Mouse (Mus musculus) T-cell, adult 2 months (primary cell): ENCODE measurements around the gene Fam71f1.
A peak's percentile ranks its signal among the peaks of the same experiment; 100 is the strongest.

Experiments
- DNase-seq: peaks from one replicate; pipeline ENCODE4 v3.0.0; 2022; ENCODE audit warnings: low spot score

Gene Fam71f1

DNA sequence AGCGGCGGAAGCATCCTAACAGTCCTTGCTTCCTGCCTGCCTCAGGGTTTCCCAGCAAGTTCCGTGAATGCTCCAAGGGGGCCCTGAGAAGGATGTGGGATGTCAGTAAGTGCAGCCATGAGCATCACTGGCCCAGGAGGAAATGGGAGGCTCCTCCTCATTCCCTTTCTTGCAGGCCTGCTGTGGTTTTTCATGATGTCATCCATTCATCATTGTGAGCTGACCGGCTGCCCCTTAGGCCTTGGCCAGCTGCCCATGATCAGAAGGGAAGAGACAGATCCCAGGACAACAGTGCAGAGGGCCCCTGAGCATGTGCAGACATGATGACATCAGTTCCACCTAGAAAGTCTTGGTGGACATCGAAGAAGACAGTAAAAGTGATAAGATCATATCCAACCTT, at the start of gene Fam71f1:
Gene Fam71f1, plus strand, starts transcription at position 262 of the 400 bp plus-strand sequence.
- DNase-seq = no peak

DNA sequence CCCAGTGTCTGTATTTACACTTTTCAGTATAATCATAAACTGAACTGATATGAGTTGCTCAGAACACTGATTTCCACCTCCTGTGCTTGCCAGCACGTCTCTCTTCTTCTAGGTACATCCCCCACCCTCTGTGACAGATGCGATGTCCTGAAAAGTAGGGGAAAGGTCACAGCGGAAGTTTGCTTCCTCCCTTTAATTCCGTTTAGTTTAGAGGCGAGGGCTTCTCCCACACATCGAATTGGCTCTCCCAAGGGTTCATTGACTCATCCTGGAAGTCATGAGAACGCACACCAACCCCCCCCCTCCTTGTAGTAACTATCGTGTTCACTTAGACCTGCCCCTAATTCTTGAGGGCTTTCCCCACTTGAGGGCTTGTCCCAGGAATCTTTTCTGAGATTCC, 48.0 kb upstream of the Fam71f1 start:
- DNase-seq = peak; percentile 64

DNA sequence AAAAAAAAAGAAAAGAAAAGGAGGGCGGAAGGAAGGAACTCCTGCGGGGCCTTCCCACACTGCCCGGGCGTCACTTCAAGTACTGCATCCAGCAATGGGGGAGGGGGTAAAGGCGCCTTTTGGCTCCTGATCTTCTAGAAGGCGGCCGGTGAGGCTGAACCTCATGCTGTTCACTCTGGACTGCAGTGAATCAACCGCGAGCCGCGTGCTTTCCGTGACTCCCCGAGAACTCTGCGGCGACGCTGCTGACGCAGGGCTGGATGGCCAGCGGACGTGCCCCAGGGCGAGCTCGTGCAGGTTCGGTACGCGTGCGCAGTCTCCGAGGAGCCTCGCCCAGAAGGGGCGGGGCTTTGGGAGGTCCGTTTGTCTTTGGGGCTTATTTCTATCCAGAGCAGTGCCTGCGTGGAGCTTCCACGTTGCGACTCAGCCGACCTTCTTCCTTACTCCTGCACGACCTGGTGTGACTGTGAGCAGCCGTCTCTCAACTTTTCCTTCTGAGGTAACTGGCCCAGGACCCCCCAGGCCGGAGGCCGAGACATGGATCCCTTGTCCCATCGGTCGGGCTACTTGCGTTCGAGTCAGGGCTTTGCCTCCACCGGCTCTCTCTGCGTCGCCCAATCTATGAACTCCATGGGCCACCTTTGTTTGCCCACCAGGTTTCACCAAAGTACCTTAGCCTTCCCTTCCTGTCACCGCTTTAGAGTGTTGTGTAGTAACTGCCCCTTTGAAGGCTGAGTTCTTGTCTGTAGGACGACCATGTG, 46.4 kb upstream of the Fam71f1 start, which contains the start of gene Hilpda:
Gene Hilpda, plus strand, starts transcription at position 177 of the 761 bp plus-strand sequence.
- peak; percentile 95 for DNase-seq

DNA sequence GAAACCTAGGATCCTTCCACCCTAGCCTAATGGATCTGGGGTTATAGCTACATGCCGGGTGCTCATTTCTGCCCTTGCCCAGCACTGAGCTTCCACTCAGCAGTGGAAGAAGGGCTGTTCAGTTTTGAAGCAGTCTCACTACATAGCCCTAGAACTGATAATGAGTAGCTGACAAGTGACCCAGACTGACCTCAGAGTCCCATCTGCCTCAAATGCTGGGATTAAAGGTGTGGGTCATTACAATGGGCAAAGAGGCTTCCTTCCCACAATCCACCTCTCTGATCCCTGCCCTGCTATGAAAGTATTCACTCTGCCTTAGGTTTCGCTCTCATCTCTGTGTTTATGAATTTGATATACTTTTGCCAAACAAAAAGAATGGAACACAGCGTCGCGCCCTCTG, 42.2 kb upstream of the Fam71f1 start:
- no peak for DNase-seq

DNA sequence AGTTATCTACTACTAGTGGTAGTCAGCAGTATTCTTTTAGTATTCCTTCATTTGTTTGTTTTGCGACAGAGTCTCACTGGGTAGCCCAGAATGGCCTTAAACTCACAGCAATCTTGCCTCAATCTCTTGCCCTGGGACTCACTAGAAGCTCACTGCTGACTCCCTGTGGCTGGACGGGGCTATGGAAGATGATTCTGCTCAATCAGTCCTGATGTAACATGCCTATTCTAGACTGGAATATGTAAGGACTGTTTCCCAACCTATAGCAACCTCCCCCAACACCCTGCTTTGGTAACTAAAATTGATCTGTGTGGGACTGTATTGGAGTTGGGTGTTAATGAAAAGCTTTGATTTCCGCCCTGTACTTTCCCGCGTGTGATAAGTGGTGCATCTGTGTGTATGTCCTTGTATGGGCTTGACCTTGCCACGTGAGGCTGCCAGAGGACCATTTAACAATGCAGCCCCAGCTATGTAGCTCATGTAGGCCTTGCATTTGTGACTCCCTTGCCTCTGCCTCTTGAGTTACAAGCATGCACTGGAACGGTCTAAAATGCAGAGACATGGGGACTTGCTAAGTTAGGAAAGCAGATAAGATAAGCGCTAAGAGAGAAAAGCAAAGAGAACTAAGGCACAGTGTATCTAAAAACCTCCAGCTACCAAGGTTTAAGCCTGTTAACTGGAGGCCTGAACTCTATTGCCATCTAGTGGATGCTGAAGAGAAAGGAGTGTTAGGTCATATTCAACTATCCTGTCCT, 40.2 kb upstream of the Fam71f1 start:
- peak; percentile 55 for DNase-seq

DNA sequence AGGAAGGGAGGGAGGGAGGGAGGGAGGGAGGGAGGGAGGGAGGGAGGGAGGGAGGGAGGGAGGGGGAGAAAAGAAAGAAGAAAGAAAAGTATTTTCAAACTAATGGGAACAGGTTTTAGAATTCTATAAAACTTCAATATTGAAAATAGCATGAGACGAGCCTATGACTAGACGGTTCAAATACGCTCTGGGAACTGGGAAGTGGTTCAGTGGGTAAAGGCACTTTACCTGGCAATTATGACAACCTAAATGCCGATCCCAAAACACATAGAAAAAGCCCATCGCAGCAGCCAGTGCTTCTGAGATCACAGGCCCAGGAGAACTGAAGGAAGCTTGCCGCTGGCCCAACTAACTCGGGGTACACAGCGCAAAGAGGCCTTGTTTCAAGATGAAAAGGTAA, 39.6 kb upstream of the Fam71f1 start, which contains the start of gene Fam71f2:
Gene Fam71f2, plus strand, starts transcription at position 301 of the 400 bp plus-strand sequence.
- no peak for DNase-seq

DNA sequence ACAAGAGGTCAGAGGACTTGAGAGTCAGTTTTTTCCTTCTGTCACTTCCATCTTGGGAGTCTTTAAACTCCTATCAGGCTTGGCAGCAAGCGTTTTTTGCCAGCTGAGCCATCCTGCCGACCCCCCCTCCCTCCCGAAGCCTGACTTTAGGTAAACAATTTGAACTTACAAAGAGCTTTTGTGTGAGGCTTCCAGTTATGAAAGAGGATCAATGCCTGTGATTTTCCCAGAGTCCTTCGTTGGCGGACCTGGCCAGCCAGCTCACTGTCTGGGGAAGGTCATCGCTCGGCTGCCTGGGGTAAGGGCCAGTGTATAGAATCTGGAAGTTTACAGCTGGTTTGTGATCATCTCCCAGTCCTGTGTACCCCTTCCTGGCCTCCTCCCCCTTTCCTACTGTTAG, 38.3 kb upstream of the Fam71f1 start:
- DNase-seq = no peak

DNA sequence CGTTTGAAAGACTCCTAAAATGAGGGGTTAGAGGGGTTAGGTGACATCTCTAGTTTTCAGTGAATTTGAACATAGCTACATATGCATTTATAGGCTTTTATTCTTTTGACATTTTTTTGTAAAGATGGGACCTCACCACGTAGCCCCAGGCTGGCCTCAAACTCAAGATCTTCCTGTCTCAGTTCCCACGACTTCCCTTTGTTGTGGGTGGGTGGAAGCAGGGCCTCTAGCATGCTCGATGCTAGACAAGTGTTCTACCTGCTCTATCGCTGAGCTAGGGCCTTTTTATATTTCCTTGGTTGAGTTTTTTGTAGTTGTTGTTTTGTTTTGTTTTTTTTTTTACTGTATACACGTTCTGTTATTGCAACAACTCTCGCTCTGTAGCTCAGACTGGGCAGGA, 32.1 kb upstream of the Fam71f1 start:
- DNase-seq = peak; percentile 45

DNA sequence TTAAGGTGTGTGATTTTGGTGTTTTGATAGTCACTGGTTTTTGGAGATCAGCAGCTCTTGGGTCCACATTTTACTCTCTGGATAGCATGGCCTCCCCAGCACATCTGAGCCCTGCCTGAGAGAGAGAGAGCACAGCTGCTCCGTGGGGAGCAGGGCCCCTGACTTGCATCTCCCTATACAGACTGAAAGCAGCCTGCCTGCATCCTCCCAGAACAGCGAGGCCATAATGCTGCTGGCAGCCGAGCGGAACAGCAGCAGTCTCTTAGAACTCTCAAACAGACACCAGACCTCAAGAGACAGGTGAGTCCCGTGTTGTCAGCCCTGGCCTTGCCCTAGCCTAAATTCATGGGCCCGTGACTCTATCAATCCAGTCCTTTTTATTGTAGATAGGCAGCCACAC, 31.5 kb upstream of the Fam71f1 start:
- DNase-seq = no peak

DNA sequence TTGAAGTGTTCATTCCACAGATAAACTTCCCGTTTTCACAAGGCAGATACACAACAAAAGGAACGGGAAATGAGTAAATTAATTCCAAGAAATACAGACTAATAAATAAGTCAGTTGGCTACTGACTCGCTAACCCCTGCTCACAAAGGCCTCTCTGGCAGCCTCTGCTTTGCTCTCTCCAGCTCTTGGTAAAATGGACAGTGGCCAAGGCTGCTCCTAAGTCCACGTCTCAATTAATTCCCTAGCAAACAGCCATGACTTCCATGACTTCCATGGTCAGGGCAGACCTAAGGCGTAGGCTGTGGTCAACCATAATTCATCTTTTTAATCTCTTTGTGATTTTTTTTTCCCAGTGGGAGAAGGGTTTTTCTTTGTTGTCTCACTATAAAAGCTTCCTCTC, 31.0 kb upstream of the Fam71f1 start:
- DNase-seq = no peak

DNA sequence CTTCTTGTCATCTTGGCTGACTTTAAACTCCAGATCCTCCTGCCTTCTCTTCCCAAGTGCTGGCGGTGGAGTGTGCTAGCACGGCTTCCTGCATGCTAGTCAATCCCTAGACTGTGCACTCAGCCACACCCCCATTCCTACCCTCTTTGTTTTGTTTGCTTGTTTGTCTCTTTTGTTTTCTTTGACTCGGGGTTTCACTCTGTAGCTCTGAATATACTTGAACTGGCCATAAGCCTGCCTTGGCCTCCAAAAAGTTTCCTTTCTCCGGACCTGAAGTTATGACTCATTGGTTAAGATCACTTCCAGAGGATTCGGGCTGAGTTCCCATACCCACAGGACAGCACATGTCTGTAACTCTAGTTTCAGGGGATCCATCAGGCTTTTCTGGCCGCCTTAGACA, 30.3 kb upstream of the Fam71f1 start:
- no peak for DNase-seq

DNA sequence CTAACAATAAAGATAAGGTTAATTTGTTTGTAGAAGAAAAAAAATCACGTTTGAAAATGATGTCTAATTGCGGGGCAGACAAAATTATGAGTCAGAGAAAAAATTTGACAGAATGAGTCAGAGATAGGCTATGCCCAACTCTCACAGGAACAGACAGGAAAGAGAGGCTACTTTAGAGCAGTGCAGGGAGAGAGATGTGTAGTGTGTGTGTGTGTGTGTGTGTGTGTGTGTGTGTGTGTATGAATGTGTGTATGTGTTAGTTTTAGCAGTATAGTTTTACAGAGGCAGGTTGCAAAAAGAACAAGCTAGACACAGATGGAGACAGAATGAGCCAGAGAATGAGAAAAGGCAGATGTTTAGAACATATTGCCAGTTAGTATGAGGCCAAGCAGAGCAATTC, 19.8 kb upstream of the Fam71f1 start:
- DNase-seq = no peak

DNA sequence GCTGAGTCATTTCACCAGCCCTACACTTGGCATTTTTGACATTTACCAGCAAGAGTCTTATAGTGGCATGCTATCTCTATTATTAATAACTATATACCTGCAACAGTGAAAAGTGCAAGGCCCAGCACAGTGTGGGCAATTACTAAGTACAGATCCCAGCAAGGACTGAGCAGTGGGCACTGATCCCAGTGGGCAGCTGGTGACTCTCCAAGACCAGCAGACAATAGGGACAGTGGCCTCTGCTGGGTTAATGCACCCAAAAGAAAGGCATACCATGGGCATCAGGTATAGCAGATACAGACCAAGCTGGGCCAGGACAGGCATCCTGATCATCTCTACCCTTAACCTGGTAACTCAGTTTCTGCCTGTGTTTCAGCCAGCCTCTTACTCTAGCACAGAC, 15.7 kb upstream of the Fam71f1 start:
- DNase-seq = no peak

DNA sequence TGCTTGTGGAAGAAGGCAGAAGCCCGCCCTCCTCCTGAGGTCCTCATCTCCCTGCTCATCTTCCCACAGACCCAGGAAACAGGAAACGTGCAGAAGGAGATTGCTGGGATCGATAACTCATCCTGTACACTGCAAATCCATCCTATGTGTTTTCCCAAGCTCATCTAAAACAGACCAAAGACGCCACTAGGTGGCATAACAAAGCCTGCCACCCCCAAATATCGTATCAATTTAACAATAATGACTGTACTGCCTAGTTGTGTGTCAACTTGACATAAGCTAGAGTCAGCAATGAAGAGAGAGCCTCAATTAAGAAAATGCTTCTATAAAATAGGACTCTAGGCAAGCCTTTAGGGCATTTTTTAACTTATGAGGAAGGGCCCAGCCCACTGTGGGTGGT, 15.2 kb upstream of the Fam71f1 start:
- DNase-seq = no peak

DNA sequence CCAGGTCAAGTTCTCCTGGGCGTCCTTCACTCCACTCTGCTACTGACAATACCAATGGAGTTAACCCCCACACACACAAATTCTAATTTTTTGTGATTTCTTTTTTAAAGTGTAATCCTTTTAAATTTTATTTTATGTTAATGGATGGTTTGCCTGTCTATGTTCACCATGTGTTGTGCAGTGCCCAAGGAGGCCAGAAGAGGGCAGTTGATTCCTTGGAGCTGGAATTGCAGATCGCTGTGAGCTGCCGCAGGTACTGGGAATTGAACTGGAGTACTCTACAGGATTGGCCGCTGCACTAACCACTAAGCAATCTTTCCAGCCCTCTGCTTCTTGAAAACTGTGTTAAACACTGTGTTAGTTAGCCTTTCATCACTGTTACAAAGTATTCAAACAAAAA, 13.5 kb upstream of the Fam71f1 start:
- no peak for DNase-seq

DNA sequence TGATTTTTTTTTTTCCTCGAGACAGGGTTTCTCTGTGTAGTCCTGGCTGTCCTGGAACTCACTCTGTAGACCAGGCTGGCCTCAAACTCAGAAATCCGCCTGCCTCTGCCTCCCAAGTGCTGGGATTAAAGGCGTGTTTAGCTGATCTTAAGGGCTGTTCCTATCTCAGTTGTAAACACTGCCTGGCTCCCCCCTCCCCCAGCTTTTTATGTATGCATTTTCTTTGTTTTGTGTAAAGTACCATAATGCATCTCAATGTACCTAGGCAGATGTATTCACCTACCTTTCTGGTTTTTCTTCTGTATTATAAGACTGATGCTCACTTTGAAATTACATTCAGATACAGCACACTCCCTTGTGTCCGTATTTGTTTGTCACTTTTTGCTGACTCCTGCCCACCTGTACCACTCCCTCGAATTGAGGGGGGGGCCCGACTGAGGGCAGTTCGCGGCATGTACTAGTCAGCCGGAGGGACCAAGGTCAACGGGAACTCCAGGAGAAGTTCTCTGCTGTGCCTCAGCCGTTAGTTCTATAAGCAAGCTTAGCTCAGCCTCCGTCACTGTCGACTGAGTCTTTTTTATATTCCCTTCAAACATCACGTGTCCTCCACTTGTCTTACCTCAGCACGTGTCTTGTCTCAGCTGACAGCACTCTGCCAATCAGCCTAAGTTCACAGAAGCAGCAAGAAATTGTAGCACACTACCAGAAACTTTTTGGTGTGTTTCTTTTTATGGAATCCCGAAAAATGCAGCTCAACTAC, 9.9 kb upstream of the Fam71f1 start:
- no peak for DNase-seq

DNA sequence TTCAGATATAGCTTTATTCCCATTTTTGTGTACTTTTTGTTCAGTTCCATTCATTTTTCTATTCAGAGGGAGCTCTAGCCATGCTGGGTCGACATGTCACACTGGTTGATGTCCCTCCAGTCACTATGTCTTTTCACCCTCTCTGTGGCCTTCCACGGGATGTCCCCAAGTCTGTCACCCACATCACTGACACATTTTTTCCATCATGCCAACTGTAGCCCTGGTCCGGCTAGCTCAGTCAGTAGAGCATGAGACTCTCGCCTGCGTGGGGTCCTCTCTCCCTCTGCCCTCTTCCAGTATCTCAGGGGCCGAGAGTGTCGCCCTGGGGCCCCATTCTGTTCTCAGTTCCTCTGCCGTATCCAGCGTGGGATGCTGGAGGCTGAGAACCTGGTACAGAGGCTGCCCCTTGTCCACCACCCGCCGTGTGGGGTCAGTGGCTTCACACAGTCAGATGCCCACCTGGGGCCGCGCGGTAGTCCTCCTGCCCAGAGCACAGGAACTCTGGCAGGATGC, 5.2 kb upstream of the Fam71f1 start:
- no peak for DNase-seq

DNA sequence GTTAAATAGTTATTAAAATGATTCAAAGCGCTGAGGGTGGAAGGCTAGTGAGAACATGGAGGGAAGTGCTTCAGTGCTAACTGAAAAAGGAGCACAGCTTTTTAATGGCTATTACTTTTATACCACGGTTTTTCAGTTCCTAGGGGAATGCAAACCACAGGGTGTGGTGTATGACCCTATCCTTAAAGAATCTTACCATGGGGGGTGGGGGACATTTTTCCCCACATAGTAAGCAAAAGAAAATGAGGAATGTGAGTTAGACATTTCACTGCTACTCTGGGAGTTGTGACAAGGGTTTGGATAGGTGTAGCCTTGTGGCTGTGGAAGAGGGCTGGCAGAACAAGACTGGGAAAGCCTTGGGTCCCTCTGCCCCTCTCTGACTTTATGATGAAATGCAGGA, 1.7 kb upstream of the Fam71f1 start:
- DNase-seq = no peak

DNA sequence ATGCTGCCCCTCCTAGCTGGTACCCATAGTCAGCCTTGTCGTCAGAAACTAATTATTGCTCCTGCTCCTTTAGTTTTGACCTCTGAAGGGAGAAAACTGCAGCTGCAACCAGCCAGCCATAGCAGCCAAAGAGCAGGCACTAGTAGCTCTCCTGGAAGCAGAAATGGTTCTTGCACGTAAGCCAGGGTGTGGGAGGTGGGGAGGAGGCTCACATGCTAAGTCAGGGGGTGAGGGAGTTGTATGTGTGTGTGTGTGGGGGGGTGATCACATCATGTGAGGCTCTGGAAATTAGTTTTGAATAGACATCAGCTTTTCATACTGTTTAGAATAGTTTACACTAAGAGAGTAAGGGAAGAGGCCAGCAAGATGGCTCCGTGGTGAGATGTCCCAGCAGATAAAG, 999 bp upstream of the Fam71f1 start:
- DNase-seq = no peak

DNA sequence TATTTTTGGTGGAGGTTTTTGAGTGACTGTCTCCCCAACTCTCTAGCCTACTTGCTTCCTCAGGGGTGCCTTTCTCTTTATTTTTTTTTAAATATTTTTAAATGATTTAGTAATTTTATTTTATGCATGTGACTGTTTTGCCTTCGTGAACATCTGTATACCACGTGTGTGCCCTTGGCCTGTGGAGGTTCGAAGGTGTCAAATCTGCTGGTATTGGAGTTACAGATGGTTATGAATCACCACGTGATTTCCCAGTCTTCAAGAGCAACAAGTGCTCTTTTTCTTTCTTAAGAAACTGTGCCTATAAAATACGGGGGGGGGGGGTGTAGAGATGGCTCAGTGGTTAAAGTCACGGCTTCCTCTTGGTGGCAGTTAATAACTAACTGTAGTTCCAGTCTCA, 2.6 kb downstream of the Fam71f1 start:
- DNase-seq = no peak

DNA sequence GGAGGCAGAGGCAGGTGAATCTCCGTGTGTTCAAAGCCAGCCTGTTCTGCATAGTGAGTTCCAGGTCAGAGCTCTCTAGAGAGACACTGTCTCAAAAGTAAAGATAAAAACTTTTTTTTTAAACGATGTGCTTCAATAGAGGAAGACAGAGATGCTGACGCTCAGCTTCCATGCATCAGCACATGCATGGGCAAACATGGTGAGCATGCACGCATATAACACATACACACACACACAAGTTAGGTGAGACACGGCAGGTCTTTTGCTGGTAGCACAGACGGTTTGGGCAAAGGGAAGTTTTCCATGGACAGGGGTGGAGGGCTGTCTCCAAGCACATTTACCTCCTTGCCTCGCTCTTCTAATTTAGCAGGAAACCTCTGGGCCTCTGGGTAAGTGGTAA, 3.2 kb downstream of the Fam71f1 start:
- DNase-seq = no peak

DNA sequence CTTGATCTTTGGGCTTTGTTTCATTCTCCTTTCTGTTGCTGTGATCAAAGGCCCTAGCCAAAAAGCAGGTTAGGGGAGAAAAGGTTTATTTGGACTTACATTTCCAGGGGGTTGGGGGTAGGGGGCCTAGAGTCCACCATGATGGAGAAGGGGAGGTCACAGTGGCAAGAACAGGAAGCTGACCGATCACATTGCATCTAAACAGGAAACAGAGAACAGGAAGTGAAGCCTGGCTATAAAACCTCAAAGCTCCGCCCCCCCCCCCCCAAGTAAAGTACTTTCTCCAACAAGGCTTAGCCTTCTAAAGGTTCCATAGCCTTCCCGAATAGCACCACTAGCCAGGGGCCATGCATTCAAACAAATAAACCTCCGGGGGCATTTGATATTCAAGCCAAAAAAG, 3.8 kb downstream of the Fam71f1 start:
- DNase-seq = no peak

DNA sequence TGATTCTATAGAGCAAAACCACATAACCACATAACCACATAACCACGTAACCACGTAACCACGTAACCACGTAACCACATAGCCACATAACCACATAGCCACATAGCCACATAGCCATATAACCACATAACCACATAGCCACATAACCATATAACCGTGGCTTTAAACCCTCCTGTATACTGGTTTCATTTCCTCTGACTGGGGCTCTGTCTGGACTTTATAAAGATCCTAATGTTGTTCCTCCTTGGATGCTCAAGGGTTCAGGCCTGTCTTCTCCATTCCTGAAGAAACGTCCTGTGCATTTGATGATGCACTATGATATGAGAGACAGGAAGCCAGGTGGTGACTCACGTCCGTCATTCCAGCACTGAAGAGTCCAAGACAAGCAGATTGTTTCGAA, 8.0 kb downstream of the Fam71f1 start:
- DNase-seq = no peak
